Mouse (Mus musculus) 3T3-L1 (cell line): Measurements from ENCODE around the gene Serinc4.
"Not testable (repeated sequence)": the region's sequence is repeated elsewhere in the genome, so short reads cannot be mapped to it uniquely, and the experiment has no call there.

Source experiments
- DNase-seq: peaks from one replicate; pipeline ENCODE4 v3.0.0-alpha.2; 2015; ENCODE audit warnings: low read depth, low spot score

The Serinc4 gene

DNA sequence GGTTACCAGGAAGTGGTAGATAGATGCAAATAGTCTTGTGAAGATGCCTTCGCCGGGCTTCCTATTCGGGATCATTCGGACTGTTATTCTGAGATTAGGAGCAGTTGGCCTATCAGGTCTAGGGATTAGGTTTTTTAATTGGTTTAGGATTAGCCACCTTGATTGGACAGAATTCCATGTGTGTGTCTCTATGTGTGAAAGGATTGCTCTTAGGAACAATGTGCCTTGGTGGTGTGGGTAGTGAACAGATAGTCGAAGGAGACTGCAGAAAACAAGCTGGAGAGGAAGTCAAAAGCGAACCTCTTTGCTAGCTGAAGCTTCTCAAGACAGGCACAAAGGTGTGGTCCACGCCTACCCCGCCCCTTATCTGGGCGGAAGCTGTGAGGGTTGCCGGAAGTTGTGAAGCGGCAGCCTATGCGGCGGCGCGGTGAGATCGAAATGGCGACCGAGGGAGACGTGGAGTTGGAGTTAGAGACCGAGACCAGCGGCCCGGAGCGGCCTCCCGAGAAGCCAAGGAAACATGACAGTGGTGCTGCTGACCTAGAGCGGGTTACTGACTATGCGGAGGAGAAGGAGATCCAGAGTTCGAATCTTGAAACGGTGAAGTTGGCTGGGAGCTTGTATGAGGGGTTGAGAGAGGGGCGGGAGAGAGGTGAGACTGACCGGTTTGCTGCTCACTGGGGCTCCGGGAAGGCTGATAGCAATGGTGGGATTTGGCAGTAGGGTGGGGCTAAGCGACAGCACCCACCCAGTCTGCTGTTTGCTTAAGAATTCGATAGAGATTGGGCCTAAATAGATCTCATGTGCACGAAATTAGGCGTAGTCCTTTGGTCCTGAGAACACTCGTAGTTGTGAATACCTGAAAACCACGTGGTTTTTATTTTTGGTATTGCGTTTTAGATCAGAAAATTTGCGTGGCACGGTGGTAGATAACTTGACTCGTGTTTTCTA, at the start of gene Serinc4:
TSS of gene Serinc4 (minus strand) at position 90 of the 951 bp plus-strand sequence.
- peak; percentile 93 for DNase-seq

- DNase-seq: not testable (repeated sequence)
Measured at GRCm38 (mm10) chr2:121501550-121501949, 45.0 kb upstream of the Serinc4 start.

DNA sequence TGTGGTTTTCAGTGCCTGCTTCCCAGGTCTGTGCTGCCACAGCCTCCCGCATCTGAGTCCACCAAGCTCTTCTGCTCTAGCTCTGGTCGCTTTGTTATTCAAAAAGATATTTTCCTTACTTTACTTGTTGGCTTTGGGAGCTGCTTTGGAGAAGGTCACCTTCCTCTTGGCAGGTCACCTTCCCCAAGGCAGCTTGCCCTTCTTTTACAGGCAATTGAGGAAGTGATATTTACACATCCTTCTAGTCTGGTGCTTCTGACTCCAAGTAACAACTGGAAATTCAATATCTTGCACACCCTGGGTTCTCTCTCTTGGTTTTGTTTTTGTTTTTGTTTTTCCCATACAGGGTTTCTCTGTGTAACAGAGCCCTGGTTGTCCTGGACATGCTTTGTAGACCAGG, 27.8 kb upstream of the Serinc4 start:
- DNase-seq: not testable (repeated sequence)

DNA sequence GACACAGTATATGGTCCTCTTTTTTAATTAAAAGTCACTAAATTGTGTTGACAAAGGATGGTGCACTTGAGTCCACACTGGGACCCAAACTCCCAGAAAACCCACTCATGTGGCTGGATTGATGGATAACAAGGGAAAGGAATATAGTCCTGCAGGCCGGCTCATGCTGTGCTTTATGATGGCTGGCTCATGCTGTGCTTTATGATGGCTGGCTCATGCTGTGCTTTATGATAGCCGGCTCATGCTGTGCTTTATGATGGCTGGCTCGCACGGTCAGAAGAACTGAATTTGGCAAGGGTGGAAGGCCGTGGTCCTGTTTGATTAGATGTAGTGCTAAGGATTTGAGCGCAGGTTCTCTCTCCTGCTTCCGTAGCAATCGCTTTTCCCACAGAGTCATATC, 27.0 kb upstream of the Serinc4 start:
- no peak for DNase-seq

- DNase-seq: not testable (repeated sequence)
Measured at GRCm38 (mm10) chr2:121480916-121481315, 24.3 kb upstream of the Serinc4 start.

- peak; percentile 78 for DNase-seq
Measured at GRCm38 (mm10) chr2:121480498-121480897, 23.9 kb upstream of the Serinc4 start.

DNA sequence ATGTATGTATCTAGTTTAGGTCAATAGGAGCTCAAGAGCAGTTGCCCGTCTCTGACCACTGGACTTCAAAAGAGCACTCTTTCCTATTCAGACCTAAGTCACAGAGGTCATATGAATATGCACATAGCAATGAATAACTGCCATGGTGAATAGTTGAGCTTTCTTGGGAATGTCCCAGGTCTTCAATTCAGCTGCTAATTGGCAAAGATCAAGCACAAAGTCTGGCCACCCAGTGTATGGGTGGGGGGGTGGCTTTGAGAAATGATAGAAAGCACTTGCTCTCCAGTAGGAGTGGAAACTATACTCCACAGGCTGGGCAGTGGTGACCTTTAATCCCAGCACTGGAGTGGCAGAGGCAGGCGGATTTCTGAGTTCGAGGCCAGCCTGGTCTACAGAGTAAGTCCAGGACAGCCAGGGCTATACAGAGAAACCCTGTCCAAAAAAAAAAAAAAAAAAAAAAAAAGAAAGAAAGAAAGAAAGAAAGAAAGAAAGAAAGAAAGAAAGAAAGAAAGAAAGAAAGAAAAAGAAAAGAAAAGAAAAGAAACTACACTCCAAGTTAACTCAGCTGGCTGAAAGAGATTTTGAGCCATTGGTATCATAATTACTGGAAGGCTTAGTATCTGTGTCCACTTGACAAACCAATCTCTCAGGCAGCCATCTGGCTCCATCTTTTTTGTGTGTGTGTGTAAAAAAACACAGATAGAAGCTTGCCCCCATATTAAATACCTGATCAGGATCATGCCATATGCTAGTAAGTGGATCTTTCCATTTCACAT, 21.1 kb upstream of the Serinc4 start:
- no peak for DNase-seq

DNA sequence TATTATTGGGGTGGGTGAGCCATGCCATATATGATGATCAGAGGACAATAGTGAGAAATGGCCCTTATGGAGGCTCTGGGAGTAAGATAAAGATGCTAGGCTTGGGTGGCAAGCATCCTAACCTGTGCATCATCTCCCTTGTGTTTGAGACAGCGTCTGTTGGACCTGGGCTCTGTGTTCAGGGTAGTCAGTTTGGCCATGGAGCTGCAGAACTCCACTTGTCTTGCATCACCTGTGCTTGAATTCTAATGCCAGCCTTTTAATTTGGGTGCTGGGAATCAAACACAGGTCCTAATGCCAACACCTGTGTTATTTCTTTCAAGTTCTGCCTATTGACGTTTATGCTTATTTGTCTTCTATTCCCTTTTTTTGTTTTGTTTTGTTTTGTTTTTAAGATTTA, 18.7 kb upstream of the Serinc4 start:
- not testable (repeated sequence) for DNase-seq

- no peak for DNase-seq
Measured at GRCm38 (mm10) chr2:121474180-121474535, 17.6 kb upstream of the Serinc4 start.

GRCm38 (mm10) chr2:121473301-121474179, 17.0 kb upstream of the Serinc4 start, which contains the start of gene Mfap1b:
TSS of gene Mfap1b (minus strand) at chr2:121474067.
- peak; percentile 96 for DNase-seq

- DNase-seq: not testable (repeated sequence)
Measured at GRCm38 (mm10) chr2:121472783-121473182, 16.2 kb upstream of the Serinc4 start.

- not testable (repeated sequence) for DNase-seq
Measured at GRCm38 (mm10) chr2:121468982-121469381, 12.4 kb upstream of the Serinc4 start.

GRCm38 (mm10) chr2:121460071-121460470, 3.5 kb upstream of the Serinc4 start:
- DNase-seq: peak; percentile 70

DNA sequence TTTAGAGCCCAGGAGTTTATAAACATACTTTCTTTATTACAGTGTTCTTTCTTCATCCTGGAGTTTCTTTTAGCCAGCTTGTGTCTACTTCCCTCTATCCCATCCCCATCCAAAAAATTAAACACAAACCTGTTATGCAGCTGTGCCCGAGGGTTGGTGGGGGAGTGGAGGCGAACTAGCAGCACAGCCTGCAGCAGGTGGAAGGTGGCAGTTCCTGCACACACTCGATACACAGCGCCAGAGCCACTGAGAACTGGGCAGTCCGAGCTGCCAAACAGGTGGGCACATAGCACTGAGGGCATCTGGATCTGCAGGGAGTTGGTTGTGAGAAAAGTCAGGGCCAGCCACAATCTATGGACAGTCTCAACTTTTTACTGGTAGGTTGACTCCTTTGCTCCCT, 1.0 kb downstream of the Serinc4 start:
- no peak for DNase-seq

GRCm38 (mm10) chr2:121453917-121454316, 2.7 kb downstream of the Serinc4 start:
- DNase-seq: no peak

DNA sequence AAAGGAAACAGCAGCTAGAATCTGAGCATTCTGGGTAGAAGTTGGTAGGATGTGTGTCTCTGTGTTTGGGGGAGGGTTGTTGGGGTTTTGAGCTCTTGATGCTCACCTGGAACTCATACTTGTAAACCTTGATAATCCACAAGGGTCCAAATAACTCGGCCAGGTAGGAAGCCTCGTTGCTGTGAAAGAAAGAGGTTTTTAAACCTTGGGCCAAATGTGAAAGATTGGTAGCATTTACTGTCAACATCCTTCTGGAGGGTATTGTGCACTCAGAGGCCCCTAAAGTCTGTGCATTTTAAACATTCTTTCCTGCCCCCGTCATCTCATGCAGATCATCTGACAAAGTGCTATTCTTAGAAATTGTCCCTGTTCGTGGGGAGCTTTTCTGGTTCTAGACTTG, 3.6 kb downstream of the Serinc4 start, which contains the start of gene Hypk:
TSS of gene Hypk (plus strand) at position 301 of the 400 bp plus-strand sequence.
- peak; percentile 62 for DNase-seq

DNA sequence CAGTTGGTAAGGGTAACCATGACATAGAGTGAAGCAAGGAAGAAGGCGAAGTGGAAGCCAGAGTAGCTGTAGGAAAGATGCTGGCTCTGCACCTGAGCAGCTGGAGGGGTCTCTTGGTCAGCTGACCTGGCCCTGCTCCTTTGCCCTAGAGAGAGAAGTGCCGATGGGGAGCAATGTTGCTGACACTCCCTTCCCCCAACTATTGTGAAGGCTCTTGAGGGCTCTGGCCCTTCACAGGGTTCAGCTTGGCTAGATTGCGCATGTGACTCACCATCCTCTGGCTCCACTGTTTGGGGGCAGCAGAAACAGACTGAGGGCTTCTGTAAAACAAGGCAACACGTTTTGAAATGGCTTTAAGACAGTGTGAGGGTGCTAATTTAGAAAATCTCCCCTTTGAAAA, 4.2 kb downstream of the Serinc4 start:
- peak; percentile 49 for DNase-seq

- DNase-seq: peak; percentile 39
Measured at GRCm38 (mm10) chr2:121450093-121450492, 6.5 kb downstream of the Serinc4 start.

DNA sequence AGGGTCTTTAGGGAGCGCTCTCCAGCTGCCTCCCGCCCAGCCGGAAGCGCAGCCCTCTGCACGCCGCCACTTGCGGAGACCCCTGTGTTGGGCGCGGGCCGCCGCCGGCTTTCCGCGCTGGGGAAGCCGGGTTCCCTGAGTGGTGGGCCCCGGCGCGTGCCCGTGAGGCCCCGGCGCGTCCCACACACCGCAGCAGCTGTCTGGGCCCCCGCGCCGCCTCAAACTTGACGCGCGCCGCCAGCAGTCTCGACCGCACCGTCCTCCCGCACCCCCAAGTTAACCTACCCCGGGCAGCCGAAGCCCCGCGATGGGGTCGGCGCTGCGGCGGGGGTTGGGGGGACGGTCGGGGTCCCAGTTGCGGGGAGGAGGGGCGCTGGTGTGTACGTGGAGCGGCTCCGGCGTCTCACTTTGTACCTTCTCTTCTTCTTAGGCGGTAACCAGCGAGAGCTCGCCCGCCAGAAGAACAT, 7.0 kb downstream of the Serinc4 start:
- DNase-seq: no peak

- peak; percentile 99 for DNase-seq
Measured at GRCm38 (mm10) chr2:121448739-121449535, 7.6 kb downstream of the Serinc4 start, which contains the start of gene Serf2. TSS of gene Serf2 (plus strand) at chr2:121449195.
